Mouse (Mus musculus) MEL (cell line): ENCODE results near the gene Sorl1. TPM values are rescaled to one million over a fixed set of nuclear protein-coding genes. Genes with fewer than 3 reads are reported as not detected.

Experiments used
- DNase-seq: peaks from one replicate; pipeline ENCODE4 v3.0.0; 2011; ENCODE audit warnings: low read depth, low spot score
- H3K27ac ChIP-seq: 2 replicates; pipeline ENCODE4 v1.5.1; 2012; ENCODE audit warnings: low read depth, mild to moderate bottlenecking, control low read depth, low read length, moderate library complexity; ENCODE audit not compliant: control insufficient read depth
- H3K27me3 ChIP-seq, 2 experiments: fragments of 150-350 bp in 1 of 2; sonication (generic) in 1 of 2; 2 replicates each; pipeline ENCODE4 v1.6.1; 2012; ENCODE audit warnings: low read length in 2 of 2, mild to moderate bottlenecking in 2 of 2, improper control_type of control experiment in 1 of 2, moderate library complexity in 1 of 2; ENCODE audit not compliant: insufficient read depth in 2 of 2, control insufficient read depth in 1 of 2
- H3K36me3 ChIP-seq, 2 experiments: 2 replicates each; pipeline ENCODE4 v1.6.1; 2012 to 2014; ENCODE audit warnings: low read length in 2 of 2, improper control_type of control experiment in 1 of 2, inconsistent platforms in 1 of 2, mild to moderate bottlenecking in 1 of 2; ENCODE audit not compliant: insufficient read depth in 2 of 2, control insufficient read depth in 1 of 2
- H3K4me1 ChIP-seq, 2 experiments: fragments of 150-350 bp in 1 of 2; sonication (generic) in 1 of 2; 2 replicates each; pipeline ENCODE4 v1.6.1; 2012; ENCODE audit warnings: low read length in 2 of 2, improper control_type of control experiment in 1 of 2, mild to moderate bottlenecking in 1 of 2; ENCODE audit not compliant: insufficient read depth in 2 of 2, control insufficient read depth in 1 of 2
- H3K4me3 ChIP-seq, 2 experiments: fragments of 150-350 bp in 1 of 2; sonication (generic) in 1 of 2; 2 replicates each; pipeline ENCODE4 v1.5.1; 2012; ENCODE audit warnings: low read depth in 2 of 2, low read length in 2 of 2, mild to moderate bottlenecking in 2 of 2, moderate library complexity in 2 of 2, control low read depth in 1 of 2, improper control_type of control experiment in 1 of 2; ENCODE audit not compliant: control insufficient read depth in 1 of 2, insufficient read depth in 1 of 2
- H3K79me2 ChIP-seq: 2 replicates; pipeline ENCODE4 v1.6.1; 2012; ENCODE audit warnings: mild to moderate bottlenecking, low read length, moderate library complexity; ENCODE audit not compliant: control insufficient read depth, poor library complexity, insufficient read depth
- H3K9ac ChIP-seq: 2 replicates; pipeline ENCODE4 v1.6.1; 2012; ENCODE audit warnings: low read depth, mild to moderate bottlenecking, control low read depth, low read length, moderate library complexity; ENCODE audit not compliant: control insufficient read depth, poor library complexity, severe bottlenecking
- H3K9me3 ChIP-seq: fragments of 150-350 bp; sonication (generic); replicated peaks from 2 replicates; pipeline ENCODE4 v1.6.1; 2012; ENCODE audit warnings: mild to moderate bottlenecking, low read length, improper control_type of control experiment, moderate library complexity; ENCODE audit not compliant: insufficient read depth
- BHLHE40 ChIP-seq: IDR thresholded peaks from 2 replicates; pipeline ENCODE4 v1.6.1; 2012; ENCODE audit warnings: low read depth, mild to moderate bottlenecking, inconsistent platforms, low read length, improper control_type of control experiment, borderline replicate concordance
- CHD2 ChIP-seq: IDR thresholded peaks from 2 replicates; pipeline ENCODE4 v1.6.1; 2011; ENCODE audit warnings: low read length, improper control_type of control experiment
- CTCF ChIP-seq, 3 experiments: IDR thresholded peaks in 2 of 3; conservative IDR thresholded peaks in 1 of 3; 2 replicates each; pipeline ENCODE4 v1.5.1; 2011 to 2012; ENCODE audit warnings: low read length in 3 of 3, low read depth in 2 of 3, mild to moderate bottlenecking in 2 of 3, improper control_type of control experiment in 1 of 3, inconsistent platforms in 1 of 3, mixed read lengths in 1 of 3, moderate library complexity in 1 of 3; ENCODE audit not compliant: control insufficient read depth in 1 of 3, insufficient read depth in 1 of 3, poor library complexity in 1 of 3, severe bottlenecking in 1 of 3
- E2F4 ChIP-seq: IDR thresholded peaks from 2 replicates; pipeline ENCODE4 v1.6.1; 2011; ENCODE audit warnings: low read depth, low read length, improper control_type of control experiment, borderline replicate concordance
- GABPA ChIP-seq: IDR thresholded peaks from 2 replicates; pipeline ENCODE4 v1.6.1; 2012; ENCODE audit warnings: low read depth, mild to moderate bottlenecking, inconsistent platforms, low read length, improper control_type of control experiment, moderate library complexity
- GATA1 ChIP-seq: IDR thresholded peaks from 2 replicates; pipeline ENCODE4 v1.6.1; 2011; ENCODE audit warnings: low read depth, low read length, improper control_type of control experiment
- KAT2A ChIP-seq: conservative IDR thresholded peaks from 2 replicates; pipeline ENCODE4 v1.6.1; 2012; ENCODE audit warnings: low read depth, low read length, improper control_type of control experiment, inconsistent platforms
- MAX ChIP-seq: IDR thresholded peaks from 2 replicates; pipeline ENCODE4 v1.6.1; 2011; ENCODE audit warnings: low read length, improper control_type of control experiment
- MAZ ChIP-seq: IDR thresholded peaks from 2 replicates; pipeline ENCODE4 v1.6.1; 2012; ENCODE audit warnings: low read depth, mild to moderate bottlenecking, inconsistent platforms, low read length, improper control_type of control experiment
- MXI1 ChIP-seq: IDR thresholded peaks from 2 replicates; pipeline ENCODE4 v1.6.1; 2011; ENCODE audit warnings: mild to moderate bottlenecking, low read depth, low read length, improper control_type of control experiment
- MYB ChIP-seq: IDR thresholded peaks from 2 replicates; pipeline ENCODE4 v1.6.1; 2011; ENCODE audit warnings: mild to moderate bottlenecking, low read depth, low read length, improper control_type of control experiment
- NRF1 ChIP-seq: IDR thresholded peaks from 2 replicates; pipeline ENCODE4 v1.6.1; 2014; ENCODE audit warnings: low read depth, mild to moderate bottlenecking, inconsistent platforms, low read length, improper control_type of control experiment, moderate library complexity; ENCODE audit not compliant: poor library complexity, insufficient read depth, severe bottlenecking
- POLR2AphosphoS2 ChIP-seq: IDR thresholded peaks from 2 replicates; pipeline ENCODE4 v1.6.1; 2011; ENCODE audit warnings: low read length, improper control_type of control experiment
- RAD21 ChIP-seq: IDR thresholded peaks from 2 replicates; pipeline ENCODE4 v1.6.1; 2011; ENCODE audit warnings: mild to moderate bottlenecking, low read depth, low read length, improper control_type of control experiment
- USF2 ChIP-seq, 2 experiments: IDR thresholded peaks; 2 replicates each; pipeline ENCODE4 v1.6.1; 2011 to 2012; ENCODE audit warnings: improper control_type of control experiment in 2 of 2, low read length in 2 of 2, borderline replicate concordance in 1 of 2, inconsistent platforms in 1 of 2, low read depth in 1 of 2, mild to moderate bottlenecking in 1 of 2; ENCODE audit not compliant: insufficient read depth in 1 of 2
- ZMIZ1 ChIP-seq: IDR thresholded peaks from 2 replicates; pipeline ENCODE4 v1.6.1; 2012; ENCODE audit warnings: low read depth, mild to moderate bottlenecking, inconsistent platforms, low read length, improper control_type of control experiment, moderate library complexity
- ZNF384 ChIP-seq: IDR thresholded peaks from 2 replicates; pipeline ENCODE4 v1.6.1; 2012; ENCODE audit warnings: low read depth, mild to moderate bottlenecking, inconsistent platforms, low read length, improper control_type of control experiment
- polyA plus RNA-seq, 2 experiments: library from polyadenylated mRNA; stranded (reverse) in 1 of 2; unstranded in 1 of 2; fragments of >175 nt in 1 of 2; fragments of >200 nt in 1 of 2; gene quantifications; 2 replicates each; pipeline versions ENCODE4 v1.2.1 to v1.2.4; 2012; ENCODE audit warnings: low replicate concordance in 2 of 2, low read depth in 1 of 2; ENCODE audit not compliant: insufficient read length in 2 of 2, insufficient read depth in 1 of 2, missing spikeins in 1 of 2
- total RNA-seq: library from RNA; depleted of rRNA; stranded (reverse); fragments of 300-350 nt; gene quantifications from 2 replicates; pipeline ENCODE4 v1.2.3, GENCODE M21; 2012

The Sorl1 gene
- total and polyA plus RNA-seq, 3 experiments: not detected

DNA sequence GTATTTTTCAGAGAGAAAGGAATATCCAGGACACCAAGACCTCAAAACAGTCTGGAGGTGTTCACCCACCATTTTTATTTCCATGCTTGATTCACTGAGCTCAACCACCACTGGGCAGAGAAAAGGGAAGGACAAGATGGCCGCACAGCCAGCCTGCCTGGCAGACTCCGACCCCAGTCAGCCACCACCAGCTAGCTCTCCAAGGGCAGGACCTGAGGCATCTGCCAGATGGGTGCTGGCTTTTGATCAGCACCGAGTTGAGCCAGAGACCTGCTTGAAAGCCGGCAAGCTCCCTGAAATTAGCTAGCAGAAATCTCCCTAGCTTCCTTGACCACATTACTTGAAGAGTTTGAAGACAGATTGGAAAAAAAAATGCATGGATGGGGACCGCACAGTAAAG is 174.6 kb downstream of the Sorl1 start:
- Histone ChIP-seq H3K4me1 (no peaks in the 10 kb centered on the region), H3K4me3 (no peak overlapping the region), H3K36me3 (no peaks in the 10 kb centered on the region), H3K79me2 (no peaks in the 10 kb centered on the region), H3K27ac (no peak overlapping the region), H3K27me3 (no peaks in the 10 kb centered on the region), H3K9ac (no peak overlapping the region), H3K9me3 (no peaks in the 10 kb centered on the region)
- no peak for DNase-seq
- no peak for TF ChIP-seq ZMIZ1
- TF ChIP-seq MAX: no peak
- TF ChIP-seq GABPA: no peak
- TF ChIP-seq CHD2: no peak

DNA sequence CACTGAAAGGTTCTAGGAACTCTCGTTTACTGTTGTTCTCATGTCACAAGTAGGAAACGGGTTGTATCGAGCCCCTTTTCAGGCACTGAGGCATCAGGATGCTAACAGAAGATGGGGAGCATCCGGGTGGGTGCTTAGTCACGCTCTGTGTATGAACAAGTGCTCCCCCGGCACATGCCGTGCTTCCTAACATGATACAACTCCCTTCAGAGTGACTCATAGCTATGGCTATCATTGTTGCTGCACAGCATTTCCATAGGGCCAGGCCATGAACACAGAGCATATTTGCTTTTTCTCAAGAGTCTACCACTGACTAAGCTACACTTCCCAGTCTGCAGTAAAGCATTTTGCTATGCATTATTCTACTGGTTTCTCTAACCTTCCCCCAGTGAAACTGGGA is 179.1 kb downstream of the Sorl1 start:
- no peaks in the 10 kb centered on the region for H3K79me2 ChIP-seq
- H3K27me3 ChIP-seq: no peaks in the 10 kb centered on the region; a peak in 1 of 4 replicates
- TF ChIP-seq MAZ: no peak
- TF ChIP-seq POLR2AphosphoS2: no peak
- no peak for TF ChIP-seq E2F4
- TF ChIP-seq NRF1: no peak
- no peak for TF ChIP-seq GATA1
- TF ChIP-seq KAT2A: no peak
- no peak for TF ChIP-seq MXI1
- TF ChIP-seq ZNF384: no peak
- no peak for TF ChIP-seq BHLHE40
- TF ChIP-seq USF2 (IDR thresholded peaks at IDR 0.05; ENCODE audit: borderline replicate concordance in 1 of 2, insufficient read depth in 1 of 2, low read depth in 1 of 2, low read length in 2 of 2): no peak
- no peak for TF ChIP-seq CTCF (IDR thresholded peaks at IDR 0.05 in 2 of 3, conservative IDR thresholded peaks at IDR 0.05 in 1 of 3; ENCODE audit: control insufficient read depth in 1 of 3, insufficient read depth in 1 of 3, low read depth in 2 of 3, low read length in 3 of 3, poor library complexity in 1 of 3, severe bottlenecking in 1 of 3)
- no peak for TF ChIP-seq MYB
- no peak for TF ChIP-seq RAD21
- TF ChIP-seq, all 39 proteins: peak for 0
- Histone ChIP-seq H3K4me1 (no peaks in the 10 kb centered on the region), H3K27ac (no peak overlapping the region), H3K9ac (no peak overlapping the region), H3K36me3 (no peaks in the 10 kb centered on the region), H3K9me3 (no peaks in the 10 kb centered on the region), H3K4me3 (no peak overlapping the region)
- no peak for DNase-seq
